ENCODE assay signal across 9 mouse cellular contexts in the genomic region with DNA sequence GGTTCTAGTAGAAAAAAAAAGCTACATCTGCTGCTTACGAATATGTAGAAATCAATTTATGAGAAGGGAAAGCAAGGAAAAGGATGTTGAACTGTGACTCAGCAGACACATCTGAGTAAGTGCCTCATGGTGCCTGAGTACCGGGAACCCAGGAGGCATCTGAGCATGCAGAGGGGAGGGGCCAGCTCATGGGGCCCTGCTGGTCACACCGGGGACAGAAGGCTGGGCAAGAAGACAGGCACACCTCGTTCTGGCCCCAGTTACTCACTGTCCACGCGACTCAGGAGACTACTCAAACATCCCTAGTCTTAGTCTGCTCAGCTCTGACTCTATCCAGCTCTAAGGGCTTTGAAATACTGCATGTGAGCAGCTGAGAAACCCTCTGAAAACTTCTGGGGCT. TPM values are rescaled to one million over a fixed set of nuclear protein-coding genes. Genes with fewer than 3 reads are reported as not detected.
DNase-seq lines count a peak whose midpoint lies in the region; ATAC-seq and TF ChIP-seq lines count a peak whose summit lies in the region.
"Had no signal": no experiment of that assay in that cellular context is flagged by ENCODE, and none has a peak within 500 bp of the region (broad histone marks: within the 10 kb centered on the region; RNA-seq: fewer than 3 reads in every experiment).

No protein-coding gene starts in this region.

- no peak overlapping the region for H3ac ChIP-seq in C2C12 (ENCODE audit: control insufficient read depth, insufficient read length, low read depth)

- H3K79me2 ChIP-seq in C2C12 (ENCODE audit: control insufficient read depth, insufficient read depth), result peaks cover 49% of the 10 kb centered on the region

- intact Hi-C loops in left cerebral cortex, postnatal 36 days (cut with DNase I), result no loop called here

- peaks cover 9% of the 10 kb centered on the region for H3K79me3 ChIP-seq in C2C12 (ENCODE audit: low read depth)

- no peak overlapping the region for H3K4me3 ChIP-seq in C2C12 (ENCODE audit: insufficient read depth, poor library complexity, severe bottlenecking)
- H3K4me3 ChIP-seq in liver, embryonic 11.5 days (ENCODE audit: low read depth, low read length), result no peak overlapping the region
- H3K4me3 ChIP-seq: embryonic facial prominence, embryonic 13.5 days; neural tube, embryonic 13.5 days had no signal

- 29% methylated on average over 6 of the region's 6 CpGs for WGBS in liver, embryonic 11.5 days

- ATAC-seq in liver, embryonic 11.5 days (replicated peaks; ENCODE audit: low FRiP score), result peak; percentile 74

- peak; percentile 84 for DNase-seq in 3134 (ENCODE audit: extremely low read depth, insufficient read length, low spot score)
- peak; percentile 66 to 68 for DNase-seq in cerebellum, postnatal 36 days
- peak; percentile 50 for DNase-seq in liver, embryonic 11.5 days (ENCODE audit: low spot score)
- no peak for DNase-seq in testis, postnatal 10 days (ENCODE audit: low spot score)
- no peak for DNase-seq in left cerebral cortex, postnatal 36 days (ENCODE audit: low spot score in 2 of 2)
- no peak for DNase-seq in spleen, postnatal 36 days (ENCODE audit: low spot score in 2 of 2)

- peaks cover 23% of the 10 kb centered on the region for H3K4me1 ChIP-seq in liver, embryonic 11.5 days (replicated peaks; ENCODE audit: control insufficient read depth, insufficient read depth, low read length)

- no peaks in the 10 kb centered on the region for H3K27me3 ChIP-seq in C2C12 (ENCODE audit: control insufficient read depth, insufficient read depth, insufficient read length)
- H3K27me3 ChIP-seq in liver, embryonic 11.5 days (replicated peaks; ENCODE audit: control insufficient read depth, insufficient read depth, low read length), result no peaks in the 10 kb centered on the region
- H3K27me3 ChIP-seq: embryonic facial prominence, embryonic 13.5 days; neural tube, embryonic 13.5 days had no signal

- H3K4me2 ChIP-seq in liver, embryonic 11.5 days, result no peak overlapping the region
- H3K4me2 ChIP-seq: embryonic facial prominence, embryonic 13.5 days; neural tube, embryonic 13.5 days had no signal

- H3K9me3 ChIP-seq in liver, embryonic 11.5 days (ENCODE audit: control insufficient read depth, low read length), result no peaks in the 10 kb centered on the region
- H3K9me3 ChIP-seq: embryonic facial prominence, embryonic 13.5 days; neural tube, embryonic 13.5 days had no signal

- H3K27ac ChIP-seq in liver, embryonic 11.5 days (ENCODE audit: low read depth, low read length), result peak overlapping the region; percentile 8; the same call in 1 of the 2 replicates
- H3K27ac ChIP-seq: embryonic facial prominence, embryonic 13.5 days; neural tube, embryonic 13.5 days had no signal

- no peak for TF ChIP-seq CTCF in C2C12 (IDR thresholded peaks at IDR 0.05; ENCODE audit: control insufficient read depth, insufficient read depth, insufficient read length)

- H3K36me3 ChIP-seq in C2C12 (ENCODE audit: control insufficient read depth, insufficient read depth), result no peaks in the 10 kb centered on the region
- H3K36me3 ChIP-seq in liver, embryonic 11.5 days (ENCODE audit: control insufficient read depth, insufficient read depth, low read length), result no peaks in the 10 kb centered on the region
- H3K36me3 ChIP-seq: embryonic facial prominence, embryonic 13.5 days had no signal

- no peak overlapping the region; the same call in 1 of the 2 replicates for H3K9ac ChIP-seq in liver, embryonic 11.5 days (ENCODE audit: low read depth, low read length)
- H3K9ac ChIP-seq: embryonic facial prominence, embryonic 13.5 days; neural tube, embryonic 13.5 days had no signal

TF ChIP-seq in C2C12, 6 proteins besides CTCF, POLR2A, EP300 and RAD21:
- TF ChIP-seq USF1 (IDR thresholded peaks at IDR 0.05; ENCODE audit: low read depth), result no peak
- peak; percentile 61 for TF ChIP-seq MAX (IDR thresholded peaks at IDR 0.05)

RNA-seq across cellular contexts. Expression of a gene that starts 25.0 kb away (rescaled TPM):
- polyA plus RNA-seq in C2C12 (2012; fragmentation: generic; extraction: Trizol), result 4.0 TPM
- polyA plus RNA-seq in liver, embryonic 11.5 days (2014; fragmentation: Nextera tagmentation; extraction: Ambion mirVana), result 7.5 and 9.7 TPM in 2 replicates
- 10 to 100 TPM; 17.7 to 19.7 TPM for total RNA-seq in left cerebral cortex, postnatal 36 days (2021)

RNA-seq across cellular contexts. Expression of a gene that starts 48.6 kb away (rescaled TPM):
- polyA plus RNA-seq in C2C12 (2012; fragmentation: generic; extraction: Trizol), result 48.1 TPM
- 325 and 349 TPM in 2 replicates for polyA plus RNA-seq in liver, embryonic 11.5 days (2014; fragmentation: Nextera tagmentation; extraction: Ambion mirVana)
- 10 to 100 TPM; 55.1 to 72.5 TPM for total RNA-seq in left cerebral cortex, postnatal 36 days (2021)

Comparison
In these comparisons a context has a peak if more than half of its experiments do, and no peak if none do; other contexts are left out.
1. DNase-seq: peak in 3134 (single experiment), cerebellum, postnatal 36 days (2 of 2) and liver, embryonic 11.5 days (single experiment); none in testis, postnatal 10 days (single experiment), left cerebral cortex, postnatal 36 days (0 of 2) and spleen, postnatal 36 days (0 of 2).